Mouse (Mus musculus): ENCODE measurements around the gene Ltb. TPM values are rescaled to one million over a fixed set of nuclear protein-coding genes. Genes with fewer than 3 reads are reported as not detected.

Gene Ltb
- polyA plus RNA-seq, 1 experiment from 2014 or later, result 0.54 TPM

- Histone ChIP-seq H3K9me3 (replicated peaks) (no peaks in the 10 kb centered on the region), H3K4me2 (replicated peaks) (no peak within 1 kb of the TSS), H3K4me3 (no peak within 1 kb of the TSS), H3K27ac (no peak within 1 kb of the TSS), H3K4me1 (peaks cover 4% of the 10 kb centered on the region), H3K36me3 (no peaks in the 10 kb centered on the region), H3K9ac (no peak within 1 kb of the TSS), H3K27me3 (0 out of 2 replicates have a peak, but pooled peaks cover 9% of the 10 kb centered on the region)
- 67% methylated on average over 7 of the region's 7 CpGs for WGBS
- ATAC-seq (ENCODE audit: low FRiP score), result no peak
Observed at GRCm38 (mm10) chr17:35187959-35188610, 6.2 kb upstream of the Ltb start, which contains the start of gene Lst1. Gene Lst1 (minus strand): TSS chr17:35188439.

- Histone ChIP-seq H3K27me3 (peaks cover 15% of the 10 kb centered on the region), H3K4me2 (replicated peaks) (no peak overlapping the region), H3K27ac (no peak overlapping the region), H3K4me3 (no peak overlapping the region), H3K9ac (no peak overlapping the region), H3K4me1 (peaks cover 4% of the 10 kb centered on the region), H3K36me3 (no peaks in the 10 kb centered on the region), H3K9me3 (replicated peaks) (no peaks in the 10 kb centered on the region)
- no peak for ATAC-seq (ENCODE audit: low FRiP score)
- 73% methylated on average over 1 of the region's 1 CpGs for WGBS
Observed at GRCm38 (mm10) chr17:35189186-35189585, 5.1 kb upstream of the Ltb start.

- Histone ChIP-seq H3K27me3 (peaks cover 22% of the 10 kb centered on the region), H3K4me3 (no peak overlapping the region), H3K36me3 (no peaks in the 10 kb centered on the region), H3K27ac (no peak overlapping the region), H3K4me1 (peaks cover 11% of the 10 kb centered on the region), H3K9ac (no peak overlapping the region), H3K4me2 (replicated peaks) (no peak overlapping the region), H3K9me3 (replicated peaks) (no peaks in the 10 kb centered on the region)
- WGBS, result 71% methylated on average over 4 of the region's 4 CpGs
- ATAC-seq (ENCODE audit: low FRiP score), result no peak
Observed at GRCm38 (mm10) chr17:35190096-35190495, 4.1 kb upstream of the Ltb start.

GRCm38 (mm10) chr17:35191723-35192122, 2.5 kb upstream of the Ltb start:
- 65% methylated on average over 2 of the region's 2 CpGs for WGBS
- Histone ChIP-seq H3K27ac (no peak overlapping the region), H3K27me3 (peaks cover 38% of the 10 kb centered on the region), H3K4me1 (peaks cover 18% of the 10 kb centered on the region), H3K36me3 (no peaks in the 10 kb centered on the region), H3K9me3 (replicated peaks) (no peaks in the 10 kb centered on the region), H3K9ac (no peak overlapping the region), H3K4me3 (no peak overlapping the region), H3K4me2 (replicated peaks) (no peak overlapping the region)
- no peak for ATAC-seq (ENCODE audit: low FRiP score)

GRCm38 (mm10) chr17:35192924-35193323, 1.3 kb upstream of the Ltb start:
- Histone ChIP-seq H3K27ac (no peak overlapping the region; the same call in 1 of the 2 replicates), H3K4me1 (peaks cover 18% of the 10 kb centered on the region), H3K9ac (no peak overlapping the region), H3K36me3 (no peaks in the 10 kb centered on the region), H3K4me2 (replicated peaks) (no peak overlapping the region), H3K4me3 (no peak overlapping the region), H3K27me3 (peaks cover 46% of the 10 kb centered on the region), H3K9me3 (replicated peaks) (no peaks in the 10 kb centered on the region)
- no peak for ATAC-seq (ENCODE audit: low FRiP score)
- WGBS, result 89% methylated on average over 5 of the region's 5 CpGs

GRCm38 (mm10) chr17:35194844-35195630, 798 bp downstream of the Ltb start:
- Histone ChIP-seq H3K9me3 (replicated peaks) (no peaks in the 10 kb centered on the region), H3K4me2 (replicated peaks) (peak overlapping the region; percentile 60), H3K27ac (no peak overlapping the region), H3K36me3 (no peaks in the 10 kb centered on the region), H3K27me3 (peaks cover 52% of the 10 kb centered on the region), H3K4me1 (peaks cover 18% of the 10 kb centered on the region), H3K9ac (no peak overlapping the region), H3K4me3 (peak overlapping the region; percentile 35)
- whole genome bisulfite sequencing, result 42% methylated on average over 19 of the region's 19 CpGs
- ATAC-seq (ENCODE audit: low FRiP score), result peak; percentile 38; the same call in 1 of the 2 replicates

GRCm38 (mm10) chr17:35195631-35196320, 1.5 kb downstream of the Ltb start:
- WGBS, result 3% methylated on average over 66 of the region's 66 CpGs
- H3K27me3 ChIP-seq, result peaks cover 58% of the 10 kb centered on the region
- ATAC-seq (ENCODE audit: low FRiP score), result peak; percentile 64

GRCm38 (mm10) chr17:35196321-35196641, 2.0 kb downstream of the Ltb start:
- ATAC-seq (ENCODE audit: low FRiP score), result no peak
- peak overlapping the region; percentile 60 for H3K4me2 ChIP-seq (replicated peaks)
- H3K4me1 ChIP-seq, result peaks cover 18% of the 10 kb centered on the region
- no peaks in the 10 kb centered on the region for H3K9me3 ChIP-seq (replicated peaks)
- no peak overlapping the region for H3K9ac ChIP-seq
- H3K27me3 ChIP-seq, result peaks cover 63% of the 10 kb centered on the region
- 31% methylated on average over 9 of the region's 9 CpGs for WGBS
- peak overlapping the region; percentile 35; the same call in 1 of the 2 replicates for H3K4me3 ChIP-seq
- H3K27ac ChIP-seq, result no peak overlapping the region
- no peaks in the 10 kb centered on the region for H3K36me3 ChIP-seq

More at GRCm38 (mm10) chr17:35195631-35196320, 1.5 kb downstream of the Ltb start:
- no peaks in the 10 kb centered on the region for H3K36me3 ChIP-seq
- H3K4me2 ChIP-seq (replicated peaks), result peak overlapping the region; percentile 60
- H3K27ac ChIP-seq, result no peak overlapping the region
- peak overlapping the region; percentile 35 for H3K4me3 ChIP-seq
- no peaks in the 10 kb centered on the region for H3K9me3 ChIP-seq (replicated peaks)
- H3K4me1 ChIP-seq, result peaks cover 18% of the 10 kb centered on the region
- H3K9ac ChIP-seq, result peak overlapping the region; percentile 42

- H3K9me3 ChIP-seq (replicated peaks), result no peaks in the 10 kb centered on the region
- no peak overlapping the region for H3K9ac ChIP-seq
- peaks cover 18% of the 10 kb centered on the region for H3K4me1 ChIP-seq
- H3K4me3 ChIP-seq, result no peak overlapping the region
- no peak for ATAC-seq (ENCODE audit: low FRiP score)
- H3K27me3 ChIP-seq, result peaks cover 70% of the 10 kb centered on the region
- no peaks in the 10 kb centered on the region for H3K36me3 ChIP-seq
- no peak overlapping the region for H3K27ac ChIP-seq
- H3K4me2 ChIP-seq (replicated peaks), result no peak overlapping the region
- 45% methylated on average over 5 of the region's 6 CpGs for WGBS
Observed at GRCm38 (mm10) chr17:35197126-35197525, 2.9 kb downstream of the Ltb start.

GRCm38 (mm10) chr17:35198029-35198428, 3.8 kb downstream of the Ltb start:
- H3K27me3 ChIP-seq, result peaks cover 74% of the 10 kb centered on the region
- WGBS, result 64% methylated on average over 7 of the region's 7 CpGs
- peaks cover 18% of the 10 kb centered on the region for H3K4me1 ChIP-seq
- H3K9ac ChIP-seq, result no peak overlapping the region
- H3K4me2 ChIP-seq (replicated peaks), result no peak overlapping the region
- no peak overlapping the region for H3K27ac ChIP-seq
- no peaks in the 10 kb centered on the region for H3K36me3 ChIP-seq
- H3K4me3 ChIP-seq, result no peak overlapping the region
- ATAC-seq (ENCODE audit: low FRiP score), result no peak
- H3K9me3 ChIP-seq (replicated peaks), result no peaks in the 10 kb centered on the region

- WGBS, result 31% methylated on average over 8 of the region's 8 CpGs
- Histone ChIP-seq H3K27ac (no peak overlapping the region), H3K9me3 (replicated peaks) (no peaks in the 10 kb centered on the region), H3K4me1 (peaks cover 18% of the 10 kb centered on the region), H3K36me3 (no peaks in the 10 kb centered on the region), H3K4me2 (replicated peaks) (no peak overlapping the region), H3K9ac (no peak overlapping the region), H3K27me3 (peaks cover 78% of the 10 kb centered on the region), H3K4me3 (no peak overlapping the region)
- ATAC-seq (ENCODE audit: low FRiP score), result no peak
Observed at GRCm38 (mm10) chr17:35198946-35199345, 4.7 kb downstream of the Ltb start.

- H3K4me2 ChIP-seq (replicated peaks), result no peak overlapping the region
- 91% methylated on average over 11 of the region's 11 CpGs for WGBS
- H3K36me3 ChIP-seq, result no peaks in the 10 kb centered on the region
- H3K9me3 ChIP-seq (replicated peaks), result no peaks in the 10 kb centered on the region
- H3K27me3 ChIP-seq, result peaks cover 75% of the 10 kb centered on the region
- H3K27ac ChIP-seq, result no peak overlapping the region
- peaks cover 9% of the 10 kb centered on the region for H3K4me1 ChIP-seq
- H3K4me3 ChIP-seq, result no peak overlapping the region
- H3K9ac ChIP-seq, result no peak overlapping the region
- no peak for ATAC-seq (ENCODE audit: low FRiP score)
Observed at GRCm38 (mm10) chr17:35200398-35200797, 6.2 kb downstream of the Ltb start.

Data from hindbrain, embryonic 12.5 days (tissue).